Mouse (Mus musculus): ENCODE measurements at regions not wholly inside any gene's neighbourhood (a gene's known extent, or its start where the extent isn't known, plus 50 kb on each side); places are given as distances from the start of the nearest gene placed in this dataset.
"Not testable (repeated sequence)": the region's sequence is repeated elsewhere in the genome, so short reads cannot be mapped to it uniquely, and the experiment has no call there.

GRCm38 (mm10) chr8:116021691-116022090 is 314.1 kb upstream of the Maf start:
- no peak for DNase-seq

DNA sequence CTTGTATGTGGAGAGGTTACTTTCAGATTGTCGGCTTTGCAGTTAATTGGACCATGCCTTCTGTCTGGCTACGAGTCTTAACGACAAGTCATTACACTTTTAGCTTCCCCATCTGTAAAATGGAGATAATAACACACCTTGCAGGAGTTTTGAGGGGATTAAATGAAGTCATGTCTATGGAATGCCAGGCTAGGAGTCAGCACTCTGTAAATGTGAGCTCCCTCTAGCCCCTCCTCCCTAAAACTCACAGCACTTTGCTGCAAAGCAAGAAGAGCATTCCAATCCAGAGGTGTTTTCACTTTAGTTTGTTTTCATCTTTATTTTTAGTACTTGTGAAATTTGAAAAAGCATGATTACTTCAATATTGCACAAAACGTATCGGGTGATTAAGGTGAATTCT is 287.7 kb upstream of the Maf start:
- no peak for DNase-seq

- no peak for DNase-seq
Observed at GRCm38 (mm10) chr8:115991989-115992388, 284.4 kb upstream of the Maf start.

DNA sequence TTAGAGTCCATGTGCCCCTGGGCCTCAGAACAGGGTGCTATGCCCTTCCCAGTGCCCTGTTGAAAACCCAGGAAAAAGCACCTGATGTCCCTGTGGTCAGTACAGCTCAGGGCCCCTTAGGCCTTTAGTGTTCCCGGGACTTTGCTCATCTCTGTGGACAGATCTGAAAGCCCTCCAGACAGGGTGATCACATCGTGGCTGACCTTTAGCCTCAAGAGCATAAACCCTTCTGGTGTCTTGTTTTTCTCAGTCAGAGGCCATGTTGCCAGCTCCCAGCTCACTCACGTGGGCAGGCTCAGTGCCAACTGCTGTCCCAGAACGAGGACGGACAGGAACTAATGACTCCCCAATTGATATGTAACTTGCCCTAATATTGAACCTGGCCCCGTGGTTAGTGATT is 275.8 kb upstream of the Maf start:
- no peak for DNase-seq

DNA sequence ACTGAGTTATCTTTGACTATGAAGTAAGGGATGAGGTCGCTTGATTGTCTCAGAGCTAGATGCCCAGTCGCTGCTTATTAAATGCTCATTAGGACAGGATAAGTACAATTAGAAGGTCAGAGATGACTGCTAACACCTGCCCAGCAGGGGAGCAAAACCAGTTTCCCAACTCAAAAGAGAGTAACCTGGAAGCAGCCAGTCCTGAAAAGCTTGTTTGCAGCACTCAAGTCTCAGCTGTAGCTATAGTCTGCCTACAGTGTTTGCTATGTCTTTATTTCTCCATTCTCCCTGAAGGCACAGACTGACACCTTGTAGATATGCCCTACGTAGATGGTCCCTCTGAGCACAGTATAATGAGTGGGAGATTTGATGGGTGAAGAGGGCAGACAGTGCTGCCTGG is 274.7 kb upstream of the Maf start:
- no peak for DNase-seq

- DNase-seq, result no peak
Observed at GRCm38 (mm10) chr8:115981426-115981825, 273.8 kb upstream of the Maf start.

- DNase-seq, result no peak
Observed at GRCm38 (mm10) chr8:115980616-115981015, 273.0 kb upstream of the Maf start.

DNA sequence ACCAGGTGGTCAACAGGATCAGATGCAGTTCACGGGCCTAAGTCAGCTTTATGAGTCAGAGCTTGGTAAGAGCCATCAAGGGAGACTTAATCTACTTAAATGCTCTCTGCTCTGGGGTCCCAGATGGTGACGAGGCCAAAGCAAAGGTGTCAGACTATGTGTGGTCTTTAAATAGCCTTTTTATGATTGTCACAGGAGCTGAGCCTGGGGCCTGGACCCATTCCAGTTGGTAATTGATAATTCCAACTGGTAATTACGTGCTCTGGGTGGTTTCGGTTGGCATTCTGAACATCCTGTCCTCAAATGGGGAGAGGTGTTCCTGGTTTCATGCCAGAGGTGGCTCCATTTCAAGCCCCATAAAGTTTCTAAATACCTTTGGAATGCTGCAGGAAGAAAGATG is 269.6 kb upstream of the Maf start:
- DNase-seq, result no peak

GRCm38 (mm10) chr8:115974706-115975105 is 267.1 kb upstream of the Maf start:
- no peak for DNase-seq

DNA sequence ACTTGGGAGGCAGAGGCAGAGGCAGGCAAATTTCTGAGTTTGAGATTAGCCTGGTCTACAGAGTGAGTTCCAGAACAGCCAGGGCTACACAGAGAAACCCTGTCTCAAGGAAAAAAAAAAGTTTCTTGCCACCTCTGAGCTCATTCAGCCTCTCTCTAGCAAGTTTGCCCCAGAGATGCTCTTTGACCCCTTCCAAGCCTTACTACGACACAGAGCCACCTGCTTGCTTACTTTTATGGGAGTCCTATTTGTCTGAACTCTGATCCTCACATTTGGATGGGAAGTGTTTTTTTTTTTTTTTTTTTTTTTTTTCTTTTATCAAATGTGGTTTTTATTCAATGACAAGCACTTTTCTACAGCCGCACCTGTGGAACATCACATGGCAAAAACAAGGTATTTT is 263.8 kb upstream of the Maf start:
- not testable (repeated sequence) for DNase-seq

GRCm38 (mm10) chr8:115968121-115968520 is 260.5 kb upstream of the Maf start:
- DNase-seq, result no peak

- DNase-seq, result no peak
Observed at GRCm38 (mm10) chr8:115965981-115966380, 258.4 kb upstream of the Maf start.

- DNase-seq, result no peak
Observed at GRCm38 (mm10) chr8:115955371-115955770, 247.8 kb upstream of the Maf start.

GRCm38 (mm10) chr8:115953783-115954470 is 246.3 kb upstream of the Maf start:
- no peak for DNase-seq

DNA sequence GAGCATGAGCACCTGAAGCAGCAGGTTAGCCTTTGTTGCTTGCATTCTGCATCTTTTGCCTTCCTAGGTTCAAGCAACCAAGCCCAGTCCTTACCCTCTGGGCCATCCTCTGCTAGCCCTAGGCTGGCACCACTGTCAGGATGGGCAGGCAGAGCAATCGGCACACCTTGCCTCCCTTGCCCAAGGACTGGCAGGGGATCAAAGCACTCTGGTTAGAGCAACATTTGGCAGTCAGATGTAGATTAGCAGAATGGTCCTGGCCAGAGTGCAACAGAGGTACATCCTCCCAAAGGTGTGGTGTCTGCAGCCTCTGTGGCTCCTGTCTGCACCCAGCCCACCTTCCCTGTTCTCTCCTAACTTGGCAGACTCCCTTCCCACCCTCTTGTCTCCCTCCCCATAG is 244.9 kb upstream of the Maf start:
- no peak for DNase-seq

DNA sequence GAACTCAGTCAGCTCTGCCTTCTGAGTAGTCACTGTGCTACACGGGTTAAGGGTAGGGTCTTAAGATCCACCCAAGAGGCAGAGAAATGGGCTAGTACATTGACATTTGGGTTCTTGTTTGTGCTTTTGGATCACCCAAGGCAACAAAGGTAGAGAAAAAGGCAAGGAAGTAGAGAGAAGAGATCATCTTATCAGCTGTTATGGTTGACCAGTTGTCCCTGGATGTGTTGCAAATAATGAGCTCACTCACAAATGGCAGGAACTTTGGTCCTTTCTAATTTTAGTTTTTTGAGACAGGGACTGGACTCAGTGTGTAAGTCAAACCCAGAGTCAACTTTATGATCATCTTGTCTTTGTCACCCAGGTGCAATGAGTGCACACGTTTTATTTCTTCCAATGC is 241.3 kb upstream of the Maf start:
- no peak for DNase-seq

DNA sequence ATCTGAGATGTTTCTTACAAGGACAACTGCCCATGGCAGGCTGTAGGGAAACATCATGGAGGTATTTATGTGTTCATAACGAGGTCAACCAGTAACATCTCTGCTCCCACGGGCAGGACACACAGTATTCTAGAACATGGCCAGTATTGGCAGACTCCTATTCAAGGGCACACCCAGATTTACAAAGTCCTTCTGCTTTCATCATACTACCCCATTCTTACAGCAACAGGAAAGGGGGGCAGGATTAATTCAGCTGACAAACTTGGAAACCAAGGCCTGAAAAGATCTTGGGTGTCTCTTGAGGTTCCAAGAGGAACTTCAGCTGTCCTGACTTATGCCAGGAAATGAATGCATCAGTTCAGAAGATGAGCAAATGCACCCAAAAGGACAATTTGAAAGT is 240.4 kb upstream of the Maf start:
- no peak for DNase-seq

- no peak for DNase-seq
Observed at GRCm38 (mm10) chr8:115942731-115943509, 235.3 kb upstream of the Maf start.

- DNase-seq, result no peak
Observed at GRCm38 (mm10) chr8:115929472-115930210, 222.0 kb upstream of the Maf start.

DNA sequence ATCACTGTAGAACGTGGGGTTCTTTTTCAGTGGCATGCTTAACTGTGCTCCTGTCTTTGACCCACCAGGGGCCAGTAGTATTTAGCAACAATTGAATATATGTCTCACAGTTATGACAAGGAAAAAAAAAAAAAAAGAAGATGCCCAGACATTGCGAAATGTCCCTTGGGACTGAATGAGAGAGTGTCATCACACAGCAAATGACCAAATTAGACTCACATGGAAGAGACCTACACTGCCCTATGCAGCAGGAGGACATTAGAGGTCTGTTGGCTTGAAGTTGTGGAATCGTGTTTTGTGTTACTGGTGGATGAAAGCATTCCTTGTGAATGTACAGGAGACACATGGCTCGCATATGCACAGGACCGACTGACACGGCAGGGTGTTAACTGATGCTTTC is 214.3 kb upstream of the Maf start:
- DNase-seq, result no peak

GRCm38 (mm10) chr8:115906650-115907049 is 199.1 kb upstream of the Maf start:
- DNase-seq, result no peak

DNA sequence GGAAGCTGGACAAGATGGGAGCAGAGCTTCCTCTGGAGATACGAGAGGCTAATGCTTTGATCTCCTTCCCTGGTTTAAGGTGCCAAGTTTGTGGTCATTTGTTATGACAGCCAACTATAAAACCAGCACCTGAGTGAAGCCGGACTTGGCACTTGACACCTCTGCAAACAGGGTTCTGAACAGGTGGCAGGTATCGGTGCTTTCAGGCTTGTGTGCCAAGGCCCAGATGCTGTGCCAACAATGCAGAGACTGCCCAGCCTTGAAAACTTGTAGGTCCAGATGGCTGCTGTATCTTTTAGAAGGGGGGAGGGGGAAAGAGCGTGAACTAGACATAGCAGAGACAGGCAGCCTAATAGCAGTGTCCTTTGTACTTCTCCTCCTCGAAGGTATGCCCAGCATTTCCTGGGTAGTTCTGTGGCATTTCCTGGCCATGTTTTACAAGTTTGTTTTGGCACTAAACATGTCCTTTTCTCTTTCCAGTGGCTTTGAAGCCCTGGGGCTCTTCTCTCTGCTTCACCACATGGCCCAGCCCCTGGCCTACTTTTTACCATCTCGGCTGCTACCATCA is 196.3 kb upstream of the Maf start:
- no peak for DNase-seq

DNA sequence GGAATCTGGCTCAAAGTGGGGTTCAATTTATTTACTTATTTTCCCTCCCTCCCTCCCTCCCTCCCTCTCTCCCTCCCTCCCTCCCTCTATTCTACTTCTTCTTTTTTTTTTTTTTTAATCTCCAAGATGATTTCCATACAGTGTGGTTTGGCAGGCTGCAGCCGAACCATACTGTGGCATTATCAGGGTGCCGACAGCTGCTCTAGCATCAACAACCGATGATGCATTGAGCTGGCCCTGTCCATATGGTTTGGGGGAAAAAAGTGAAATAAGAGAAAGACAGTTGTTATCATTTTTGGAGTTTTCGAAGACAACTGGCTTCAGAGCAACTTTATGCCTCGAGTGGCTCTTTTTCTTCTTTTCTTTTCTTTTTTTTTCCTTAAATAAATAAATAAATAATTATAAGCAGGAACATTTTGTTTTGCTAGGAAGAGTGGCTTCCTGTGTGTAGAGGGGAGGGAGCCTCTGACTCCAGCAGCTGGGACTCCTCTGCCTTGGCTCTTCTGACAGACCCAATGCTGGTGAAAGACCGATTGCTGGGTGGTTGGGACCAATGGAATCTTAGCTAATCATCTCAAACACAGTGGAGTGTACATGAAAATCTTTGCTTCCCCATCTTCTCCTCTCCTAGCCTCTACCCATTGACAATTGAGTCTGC is 190.1 kb upstream of the Maf start:
- DNase-seq, result no peak

All from thymus, postnatal 14 days (tissue).